Mouse (Mus musculus) olfactory bulb, adult 2 months (tissue): ENCODE measurements around the gene Trim14. TPM values are rescaled to one million over a fixed set of nuclear protein-coding genes. Genes with fewer than 3 reads are reported as not detected.

ENCODE experiments used
- H3K27ac ChIP-seq: fragments of 200-500 bp; 2 replicates; pipeline ENCODE4 v1.5.1; 2012; ENCODE audit warnings: low read depth, low read length; ENCODE audit not compliant: insufficient read depth
- H3K4me1 ChIP-seq: fragments of 200-500 bp; 2 replicates; pipeline ENCODE4 v1.6.1; 2012; ENCODE audit warnings: low read length; ENCODE audit not compliant: control insufficient read depth, insufficient read depth
- H3K4me3 ChIP-seq: fragments of 200-500 bp; 2 replicates; pipeline ENCODE4 v1.5.1; 2012; ENCODE audit warnings: mild to moderate bottlenecking, low read depth, low read length, moderate library complexity; ENCODE audit not compliant: insufficient read depth
- CTCF ChIP-seq: fragments of 200-500 bp; IDR thresholded peaks from 2 replicates; pipeline ENCODE4 v1.5.1; 2012; ENCODE audit warnings: low read depth, mild to moderate bottlenecking, low read length, moderate library complexity; ENCODE audit not compliant: insufficient read depth
- POLR2A ChIP-seq: fragments of 200-500 bp; IDR thresholded peaks from 2 replicates; pipeline ENCODE4 v1.6.1; 2012; ENCODE audit warnings: mild to moderate bottlenecking, low read depth, low read length, moderate library complexity; ENCODE audit not compliant: insufficient read depth
- WGBS: fragments of 180-500 bp; shearing (Covaris S2); methylation state at CpG from one replicate; pipeline ENCODE4 v1.1.7; 2018; 5-methylcytosine and 5-hydroxymethylcytosine counted together
- polyA plus RNA-seq: library from polyadenylated mRNA; stranded (reverse); fragments of >200 nt; gene quantifications from 2 replicates; pipeline ENCODE4 v1.2.4, GENCODE M21; 2012; ENCODE audit warnings: low replicate concordance; ENCODE audit not compliant: missing spikeins, insufficient read depth, insufficient read length

Gene Trim14
- polyA plus RNA-seq, 1 experiment, result not detected

DNA sequence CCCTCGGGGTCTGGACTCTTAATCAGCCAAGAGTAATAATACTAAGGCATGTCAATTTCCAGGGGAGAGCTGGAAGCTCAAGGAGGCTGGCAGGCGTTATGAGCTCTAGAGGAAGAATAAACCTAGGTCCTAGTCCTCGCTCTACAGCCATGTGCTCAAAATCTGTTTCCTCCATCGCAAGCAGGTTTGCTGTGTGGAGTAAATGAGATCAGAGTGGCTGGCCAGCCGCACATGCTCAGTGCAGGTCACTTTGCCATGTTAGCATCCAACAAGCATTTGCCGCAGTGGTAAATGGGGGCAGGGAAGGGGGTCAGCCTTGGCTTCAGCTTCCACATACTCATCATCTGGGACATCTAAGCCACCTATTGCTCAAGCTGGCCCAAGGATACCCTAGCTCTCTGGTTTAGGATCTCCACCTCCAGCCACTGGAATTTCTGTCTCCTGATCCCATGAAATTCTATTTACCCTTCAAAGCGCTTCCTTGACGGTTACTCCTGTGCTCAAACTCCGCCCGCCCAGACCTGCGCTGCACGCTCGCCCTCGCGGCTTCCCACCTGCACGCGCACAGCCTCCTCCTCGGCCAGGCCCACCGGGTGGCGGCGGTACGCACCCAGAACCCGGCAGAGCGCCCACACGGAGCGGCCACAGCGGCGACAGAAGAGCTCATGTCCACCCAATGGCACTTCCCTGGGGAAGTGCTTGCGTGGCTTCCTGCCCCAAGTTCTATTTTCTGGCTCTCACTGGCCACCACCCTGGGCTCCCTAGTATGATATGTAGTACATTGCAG lies 1.8 kb downstream of the Trim14 start:
- peaks cover 9% of the 10 kb centered on the region for H3K4me1 ChIP-seq
- no peak overlapping the region for H3K27ac ChIP-seq
- H3K4me3 ChIP-seq, result 0 out of 2 replicates have a peak overlapping the region, but pooled peaks have one; percentile 1
- 18% methylated on average over 29 of the region's 29 CpGs for WGBS
- TF ChIP-seq CTCF (no peak), POLR2A (no peak)

DNA sequence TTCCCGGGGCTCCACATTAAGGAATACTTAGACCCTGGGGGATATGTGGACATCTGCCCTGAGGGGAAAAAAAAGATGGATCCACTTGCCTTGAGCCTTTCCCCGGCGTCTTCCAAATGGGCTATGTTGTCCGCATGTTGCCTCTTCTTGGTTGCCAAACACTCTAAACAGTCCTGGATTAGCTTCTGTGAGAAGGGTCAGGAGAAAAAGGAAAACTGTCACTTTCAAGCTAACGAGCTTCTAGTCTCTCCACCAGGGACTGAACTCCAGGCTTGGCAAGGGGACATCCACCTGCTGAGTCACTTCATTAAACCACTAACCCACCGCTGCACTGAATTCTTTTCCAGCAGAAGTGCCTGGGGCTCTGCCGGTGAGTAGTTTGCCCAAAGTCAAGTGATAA lies 3.0 kb downstream of the Trim14 start:
- Histone ChIP-seq H3K4me3 (no peak overlapping the region), H3K4me1 (peaks cover 9% of the 10 kb centered on the region), H3K27ac (no peak overlapping the region)
- TF ChIP-seq CTCF, result no peak
- TF ChIP-seq POLR2A, result no peak
- WGBS, result 67% methylated on average over 7 of the region's 7 CpGs

DNA sequence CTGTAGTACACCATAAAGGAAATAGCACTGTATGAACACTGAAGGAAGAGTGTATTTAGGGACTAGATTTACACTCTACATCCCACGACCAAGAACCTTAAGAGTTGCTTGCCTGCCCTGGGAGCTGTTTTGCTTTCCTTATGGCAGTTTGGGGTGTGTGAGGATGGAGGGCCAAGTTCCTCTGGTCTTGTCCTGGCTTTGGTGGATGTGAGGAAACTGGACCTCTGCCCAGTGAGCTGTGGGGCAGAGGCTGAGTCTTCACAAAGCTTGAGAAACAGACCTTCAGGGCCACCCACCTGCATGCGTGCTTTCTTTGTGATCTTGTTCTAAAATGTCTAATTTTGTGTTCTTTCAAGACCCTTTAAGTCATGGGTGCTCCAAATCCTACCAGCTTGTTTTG lies 3.4 kb downstream of the Trim14 start:
- WGBS, result 83% methylated on average over 2 of the region's 2 CpGs
- no peak for TF ChIP-seq CTCF
- TF ChIP-seq POLR2A, result no peak
- Histone ChIP-seq H3K4me1 (peaks cover 9% of the 10 kb centered on the region), H3K27ac (no peak overlapping the region), H3K4me3 (no peak overlapping the region)

DNA sequence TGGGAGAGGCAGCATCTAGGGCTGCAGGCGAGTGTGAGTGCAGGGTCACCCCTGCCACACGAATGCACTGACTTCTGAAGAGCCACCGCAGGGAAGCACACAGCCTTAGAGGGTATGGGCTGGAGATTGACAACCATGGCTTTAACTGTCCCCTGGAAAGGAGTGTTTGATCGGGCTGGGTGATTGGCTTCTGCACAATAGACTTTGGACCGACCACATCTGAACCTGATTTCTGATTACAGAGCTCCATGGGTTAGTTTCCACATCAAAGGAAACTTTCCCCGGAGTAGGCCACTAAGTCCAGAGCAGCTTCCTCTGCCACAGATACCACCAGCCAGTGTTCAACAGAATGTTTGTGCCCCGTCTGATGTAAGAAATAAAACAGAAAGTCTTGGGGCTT lies 6.2 kb downstream of the Trim14 start:
- TF ChIP-seq POLR2A, result no peak
- TF ChIP-seq CTCF, result no peak
- H3K27ac ChIP-seq, result no peak overlapping the region
- no peak overlapping the region for H3K4me3 ChIP-seq
- H3K4me1 ChIP-seq, result peaks cover 7% of the 10 kb centered on the region
- WGBS, result 74% methylated on average over 7 of the region's 7 CpGs

DNA sequence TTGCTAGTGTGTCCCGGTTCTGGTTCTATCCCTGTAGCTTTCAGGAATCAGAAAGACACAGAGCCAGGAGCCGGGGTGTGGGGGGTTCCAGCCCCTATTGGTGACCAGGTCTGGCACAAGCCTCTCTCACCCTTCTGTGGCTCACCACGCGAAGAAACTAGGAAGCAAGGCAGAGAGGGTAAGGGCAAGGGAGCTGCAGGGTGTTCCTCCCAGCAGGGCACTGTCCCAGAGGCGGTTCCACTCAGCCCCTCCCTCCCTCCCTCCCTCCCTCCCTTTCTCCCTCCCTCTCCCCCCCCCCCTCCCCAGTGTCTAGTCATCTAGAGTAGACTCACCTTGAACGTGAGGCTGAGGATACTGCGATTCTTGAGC lies 8.4 kb downstream of the Trim14 start:
- Histone ChIP-seq H3K27ac (no peak overlapping the region), H3K4me3 (peak overlapping the region; percentile 18; the same call in 1 of the 2 replicates), H3K4me1 (peaks cover 4% of the 10 kb centered on the region; the same call in 1 of the 2 replicates)
- TF ChIP-seq POLR2A (no peak), CTCF (no peak)
- 16% methylated on average over 7 of the region's 7 CpGs for WGBS

DNA sequence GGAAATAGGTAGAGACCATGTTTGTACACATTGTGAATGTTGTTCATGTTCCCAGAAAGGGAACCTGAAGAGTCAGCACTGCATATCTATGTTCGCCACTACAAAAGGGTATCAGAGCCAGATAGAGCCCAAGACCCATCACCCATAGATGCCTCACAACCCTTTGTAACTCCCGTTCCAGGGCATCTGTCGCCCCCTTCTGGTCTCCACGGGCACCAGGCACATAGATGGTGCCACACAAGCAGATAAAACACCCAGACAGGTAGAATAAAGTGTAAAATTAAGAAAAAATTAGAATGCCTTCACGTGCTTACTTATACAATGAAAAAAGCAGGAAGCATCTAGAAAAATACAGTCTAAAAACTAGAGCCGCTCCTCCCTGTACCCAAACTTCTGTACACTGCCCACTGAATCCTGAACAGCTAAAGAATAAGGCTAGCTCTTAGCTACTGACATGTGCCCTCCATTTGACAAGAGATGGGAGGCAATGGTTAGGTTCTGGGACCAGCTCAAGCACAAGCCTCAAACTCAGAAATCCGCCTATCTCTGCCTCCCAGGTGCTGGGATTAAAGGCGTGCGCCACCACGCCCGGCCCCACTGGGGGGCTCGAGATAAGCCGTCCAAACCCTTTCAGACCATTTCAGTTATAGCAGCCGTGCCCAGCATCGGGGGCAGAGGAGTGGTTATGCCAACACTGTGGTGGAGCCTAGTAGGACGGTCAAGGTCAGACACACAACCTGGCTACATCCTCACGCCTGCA lies 9.0 kb downstream of the Trim14 start:
- H3K4me1 ChIP-seq, result peaks cover 4% of the 10 kb centered on the region; the same call in 1 of the 2 replicates
- H3K27ac ChIP-seq, result no peak overlapping the region
- no peak for TF ChIP-seq POLR2A
- 0 out of 2 replicates have a peak, but pooled peaks have one; percentile 21 for TF ChIP-seq CTCF
- H3K4me3 ChIP-seq, result 0 out of 2 replicates have a peak overlapping the region, but pooled peaks have one; percentile 18
- 44% methylated on average over 17 of the region's 17 CpGs for WGBS

DNA sequence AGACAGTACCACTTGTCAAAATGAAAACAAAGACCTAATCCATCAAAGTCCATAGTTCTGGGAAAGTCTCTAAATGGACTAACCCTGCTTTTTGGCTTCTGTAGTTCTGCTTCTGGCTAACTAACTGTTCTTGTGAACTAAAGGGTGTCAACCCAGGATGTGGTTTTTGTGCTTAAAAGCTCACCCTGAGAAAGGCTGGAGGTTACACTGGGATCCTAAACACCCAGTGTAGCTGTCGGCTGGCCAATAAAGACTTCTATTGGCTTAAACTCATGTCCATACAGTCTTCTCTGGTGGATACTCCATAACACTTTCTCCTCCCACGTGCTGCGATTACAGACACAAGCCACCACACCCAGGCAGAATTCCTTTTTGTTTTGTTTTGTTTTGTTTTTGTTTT lies 9.7 kb downstream of the Trim14 start:
- 86% methylated on average over 3 of the region's 3 CpGs for WGBS

DNA sequence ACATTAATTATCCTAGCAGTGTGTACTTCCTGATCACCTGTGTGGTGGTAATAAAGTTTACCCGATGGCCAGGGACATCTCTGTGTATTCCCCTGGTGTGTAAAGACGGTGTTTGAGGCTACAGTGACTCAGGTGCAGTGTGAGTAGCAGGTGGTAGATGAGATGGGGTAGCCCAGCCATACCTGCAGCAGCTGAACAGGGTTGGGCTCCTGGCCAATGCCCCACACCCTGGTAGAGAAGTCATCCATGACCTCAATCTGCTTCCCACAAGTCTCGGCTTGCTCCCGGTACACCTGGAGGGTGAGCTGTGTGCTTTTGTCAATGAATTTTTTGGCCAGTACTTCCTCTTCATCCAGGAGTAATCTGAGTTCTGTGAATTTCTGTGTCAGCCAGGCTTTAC lies 12.6 kb downstream of the Trim14 start:
- peaks cover 4% of the 10 kb centered on the region; the same call in 1 of the 2 replicates for H3K4me1 ChIP-seq
- TF ChIP-seq POLR2A, result no peak
- TF ChIP-seq CTCF, result no peak
- no peak overlapping the region for H3K27ac ChIP-seq
- H3K4me3 ChIP-seq, result no peak overlapping the region
- WGBS, result 90% methylated on average over 4 of the region's 4 CpGs

More for the DNA sequence above, 9.7 kb downstream of the Trim14 start:
- no peak for TF ChIP-seq POLR2A
- TF ChIP-seq CTCF, result no peak
- Histone ChIP-seq H3K27ac (no peak overlapping the region), H3K4me1 (peaks cover 4% of the 10 kb centered on the region; the same call in 1 of the 2 replicates), H3K4me3 (no peak overlapping the region)

DNA sequence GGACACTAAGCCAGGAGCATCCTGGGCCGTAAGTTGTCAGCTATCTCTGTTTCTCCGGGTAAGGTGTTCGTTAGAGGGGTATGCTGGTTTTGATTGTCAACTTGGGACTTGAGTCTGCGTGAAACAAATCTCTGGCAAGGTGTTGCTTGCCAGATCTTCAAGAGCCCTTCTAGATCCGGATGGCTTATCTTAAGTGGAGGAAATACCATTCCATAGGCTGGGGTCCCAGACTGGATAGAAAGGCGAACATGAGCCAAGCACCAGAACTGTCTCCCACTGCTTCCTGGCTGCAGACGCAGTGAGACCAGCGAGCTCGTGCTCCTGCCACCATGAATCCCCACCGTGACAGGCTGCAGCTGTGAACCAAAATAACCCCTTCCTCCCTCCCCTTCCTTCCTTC lies 14.5 kb downstream of the Trim14 start:
- Histone ChIP-seq H3K4me1 (no peaks in the 10 kb centered on the region), H3K4me3 (no peak overlapping the region), H3K27ac (no peak overlapping the region)
- no peak for TF ChIP-seq CTCF
- no peak for TF ChIP-seq POLR2A
- WGBS, result 84% methylated on average over 10 of the region's 10 CpGs
